Mouse (Mus musculus) ES-E14 (cell line): ENCODE measurements around the gene ccdc198.

Experiments
- CHD2 ChIP-seq: IDR thresholded peaks from 2 replicates; pipeline ENCODE4 v1.6.1; 2014; ENCODE audit warnings: mild to moderate bottlenecking, low read depth, low read length, inconsistent platforms
- HCFC1 ChIP-seq: IDR thresholded peaks from 2 replicates; pipeline ENCODE4 v1.6.1; 2012; ENCODE audit warnings: low read length, inconsistent platforms, borderline replicate concordance; ENCODE audit not compliant: insufficient read depth

DNA sequence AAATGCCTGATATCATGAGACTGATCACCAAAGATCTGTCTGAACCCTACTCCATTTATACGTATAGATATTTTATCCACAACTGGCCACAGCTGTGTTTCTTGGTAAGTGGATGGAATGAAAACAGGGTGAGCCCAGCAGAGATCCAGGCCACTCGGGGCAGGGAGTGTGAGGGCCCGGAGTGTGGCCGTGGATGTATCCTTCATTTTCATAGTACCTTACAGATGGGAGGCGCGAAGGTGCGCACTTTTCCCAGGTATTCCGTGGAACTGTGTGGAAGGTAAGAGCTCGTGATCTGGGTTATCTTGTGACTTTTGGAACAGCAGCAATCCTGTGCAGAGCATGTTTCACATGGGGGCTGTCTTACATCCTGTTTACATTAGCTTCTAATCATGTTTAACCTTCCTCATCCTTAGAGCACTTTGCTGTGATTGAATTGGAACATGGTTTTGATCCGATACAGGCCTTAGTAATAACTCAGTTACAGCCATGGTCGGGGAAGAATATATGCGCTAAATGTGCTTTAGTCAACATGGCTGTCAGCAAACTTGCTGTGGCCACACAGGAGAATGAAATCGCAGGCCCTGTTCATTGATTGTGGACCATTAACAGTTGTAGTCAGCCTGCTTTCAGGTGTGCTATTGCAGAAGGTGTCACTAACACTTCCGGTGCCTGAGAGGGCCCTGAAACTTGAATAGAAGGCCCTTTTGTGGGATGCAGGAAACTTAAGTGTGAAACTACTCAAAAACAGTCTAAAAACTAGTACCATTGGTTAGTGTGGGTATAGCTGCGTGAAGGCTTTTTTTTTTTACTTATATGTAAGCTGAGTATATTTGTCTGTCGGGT is 71.8 kb downstream of the ccdc198 start:
- no peak for TF ChIP-seq CHD2
- TF ChIP-seq HCFC1 = no peak
